Mouse (Mus musculus) myocyte (in vitro differentiated cells): ENCODE data around the gene Wdfy1. TPM values are rescaled to one million over a fixed set of nuclear protein-coding genes. Genes with fewer than 3 reads are reported as not detected.

Source experiments
- H3K27me3 ChIP-seq: one replicate; pipeline ENCODE4 v1.6.1; 2011; ENCODE audit not compliant: control insufficient read depth, insufficient read depth, insufficient read length
- H3K36me3 ChIP-seq: one replicate; pipeline ENCODE4 v1.6.1; 2011; ENCODE audit not compliant: control insufficient read depth, insufficient read depth
- H3K4me2 ChIP-seq: one replicate; pipeline ENCODE4 v1.6.1; 2011; ENCODE audit warnings: low read depth, control low read depth
- H3K4me3 ChIP-seq: one replicate; pipeline ENCODE4 v1.5.1; 2011; ENCODE audit warnings: mild to moderate bottlenecking, control low read depth, moderate library complexity
- H3K79me2 ChIP-seq: one replicate; pipeline ENCODE4 v1.6.1; 2011; ENCODE audit not compliant: control insufficient read depth, insufficient read depth
- H3ac ChIP-seq: one replicate; pipeline ENCODE4 v1.6.1; 2011; ENCODE audit not compliant: control insufficient read depth, insufficient read length
- CEBPB ChIP-seq: IDR thresholded peaks from 2 replicates; pipeline ENCODE4 v1.6.1; 2011; ENCODE audit warnings: mild to moderate bottlenecking, moderate library complexity; ENCODE audit not compliant: poor library complexity, insufficient read depth, severe bottlenecking
- E2F4 ChIP-seq: IDR thresholded peaks from one replicate; pipeline ENCODE4 v1.6.1; 2011; ENCODE audit warnings: mild to moderate bottlenecking, control low read depth, moderate library complexity; ENCODE audit not compliant: insufficient read depth
- MAX ChIP-seq: IDR thresholded peaks from one replicate; pipeline ENCODE4 v1.6.1; 2011; ENCODE audit warnings: low read depth, mild to moderate bottlenecking, control low read depth
- MYOD1 ChIP-seq, 3 experiments: IDR thresholded peaks; one replicate each; pipeline ENCODE4 v1.6.1; 2011; ENCODE audit warnings: control low read depth in 2 of 3, low read depth in 2 of 3, mild to moderate bottlenecking in 2 of 3, moderate library complexity in 1 of 3; ENCODE audit not compliant: insufficient read length in 2 of 3, control insufficient read depth in 1 of 3
- MYOG ChIP-seq, 3 experiments: IDR thresholded peaks; one replicate each; pipeline ENCODE4 v1.6.1; 2011; ENCODE audit warnings: control low read depth in 2 of 3, low read depth in 2 of 3, mild to moderate bottlenecking in 2 of 3; ENCODE audit not compliant: insufficient read length in 2 of 3, control insufficient read depth in 1 of 3, insufficient read depth in 1 of 3
- POLR2A ChIP-seq: IDR thresholded peaks from one replicate; pipeline ENCODE4 v1.6.1; 2011; ENCODE audit warnings: low read depth, mild to moderate bottlenecking, control low read depth, moderate library complexity; ENCODE audit not compliant: insufficient read length
- POLR2AphosphoS2 ChIP-seq: IDR thresholded peaks from one replicate; pipeline ENCODE4 v1.6.1; 2011; ENCODE audit warnings: low read depth, control low read depth; ENCODE audit not compliant: insufficient read length
- REST ChIP-seq: IDR thresholded peaks from one replicate; pipeline ENCODE4 v1.6.1; 2011; ENCODE audit warnings: mild to moderate bottlenecking, control low read depth, moderate library complexity; ENCODE audit not compliant: insufficient read depth, insufficient read length
- SRF ChIP-seq: IDR thresholded peaks from one replicate; pipeline ENCODE4 v1.6.1; 2011; ENCODE audit warnings: low read depth; ENCODE audit not compliant: control insufficient read depth, insufficient read length
- TCF12 ChIP-seq: IDR thresholded peaks from one replicate; pipeline ENCODE4 v1.6.1; 2011; ENCODE audit warnings: mild to moderate bottlenecking, control low read depth; ENCODE audit not compliant: poor library complexity, insufficient read depth, severe bottlenecking
- TCF3 ChIP-seq: IDR thresholded peaks from one replicate; pipeline ENCODE4 v1.6.1; 2011; ENCODE audit warnings: low read depth, control low read depth; ENCODE audit not compliant: insufficient read length
- USF1 ChIP-seq: IDR thresholded peaks from one replicate; pipeline ENCODE4 v1.6.1; 2011; ENCODE audit warnings: low read depth, mild to moderate bottlenecking, control low read depth, moderate library complexity
- polyA plus RNA-seq: library from polyadenylated mRNA; unstranded; fragments of >200 nt; fragmentation: generic; extraction: Trizol; gene quantifications from one replicate; pipeline ENCODE4 v1.2.1, GENCODE M21; 2012; ENCODE audit warnings: missing spikeins

Gene Wdfy1
- polyA plus RNA-seq, 1 experiment: 28.6 TPM

DNA sequence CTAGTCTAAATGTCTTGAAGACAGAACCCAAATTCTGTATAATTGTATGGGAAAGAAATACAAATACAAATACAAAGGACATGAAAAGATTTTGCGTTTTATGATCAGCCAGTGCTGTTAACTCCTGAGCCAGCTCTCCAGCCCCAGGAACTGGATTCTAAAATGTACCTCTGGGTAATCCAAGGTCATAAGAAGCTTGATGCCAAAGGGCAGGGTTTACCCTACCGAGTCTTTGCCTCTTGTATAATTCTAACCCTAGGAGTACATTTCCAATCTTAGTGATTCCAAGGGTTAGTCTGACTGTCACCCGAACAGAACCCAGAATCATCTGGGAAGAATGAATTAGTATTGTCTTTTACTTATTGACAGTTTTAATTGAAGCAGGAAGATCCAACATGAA, 39.5 kb upstream of the Wdfy1 start:
- Histone ChIP-seq H3ac (no peak overlapping the region), H3K4me2 (no peak overlapping the region), H3K4me3 (no peak overlapping the region), H3K36me3 (no peaks in the 10 kb centered on the region), H3K79me2 (no peaks in the 10 kb centered on the region), H3K27me3 (no peaks in the 10 kb centered on the region)
- TF ChIP-seq POLR2AphosphoS2 (no peak), TCF12 (no peak), TCF3 (no peak), MYOG (IDR thresholded peaks at IDR 0.05; ENCODE audit: control insufficient read depth in 1 of 3, insufficient read depth in 1 of 3, insufficient read length in 2 of 3, low read depth in 2 of 3) (no peak), MAX (no peak), MYOD1 (IDR thresholded peaks at IDR 0.05; ENCODE audit: control insufficient read depth in 1 of 3, insufficient read length in 2 of 3, low read depth in 2 of 3) (no peak), USF1 (no peak), CEBPB (no peak), REST (no peak), SRF (no peak), POLR2A (no peak), E2F4 (no peak)

- H3K4me3 ChIP-seq: no peak overlapping the region
- H3K36me3 ChIP-seq: no peaks in the 10 kb centered on the region
- H3K4me2 ChIP-seq: no peak overlapping the region
- H3K27me3 ChIP-seq: no peaks in the 10 kb centered on the region
- TF ChIP-seq SRF (no peak), E2F4 (no peak), MYOG (IDR thresholded peaks at IDR 0.05; ENCODE audit: control insufficient read depth in 1 of 3, insufficient read depth in 1 of 3, insufficient read length in 2 of 3, low read depth in 2 of 3) (no peak)
- H3K79me2 ChIP-seq: no peaks in the 10 kb centered on the region
- no peak overlapping the region for H3ac ChIP-seq
These were observed 33.5 kb upstream of the Wdfy1 start for GRCm38 (mm10) chr1:79809447-79809846.

DNA sequence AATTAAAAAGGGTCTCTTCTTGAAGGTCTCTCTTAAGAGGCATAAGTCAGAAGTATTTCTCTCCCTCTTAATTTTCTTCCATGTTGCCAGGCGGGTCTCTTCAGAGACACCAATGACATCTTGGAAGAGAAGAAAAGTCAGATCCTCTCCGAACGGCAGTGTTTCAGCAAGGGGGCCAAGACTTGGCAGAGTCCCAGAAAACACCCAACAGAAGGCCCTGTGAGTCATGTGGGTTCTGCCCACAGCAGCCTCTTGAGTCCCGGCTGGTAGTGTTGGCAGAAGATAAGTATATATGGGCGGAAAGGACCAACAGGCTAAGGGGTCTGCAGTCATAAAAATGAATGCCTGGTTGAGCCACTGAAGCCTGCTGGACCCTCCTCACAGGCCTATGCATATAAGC, 30.9 kb upstream of the Wdfy1 start:
- Histone ChIP-seq H3K4me3 (no peak overlapping the region), H3K79me2 (no peaks in the 10 kb centered on the region), H3K27me3 (no peaks in the 10 kb centered on the region), H3K4me2 (no peak overlapping the region), H3K36me3 (no peaks in the 10 kb centered on the region), H3ac (no peak overlapping the region)
- no peak for TF ChIP-seq POLR2A
- no peak for TF ChIP-seq USF1
- TF ChIP-seq SRF: no peak
- TF ChIP-seq TCF3: no peak
- TF ChIP-seq REST: no peak
- TF ChIP-seq MYOD1 (IDR thresholded peaks at IDR 0.05; ENCODE audit: control insufficient read depth in 1 of 3, insufficient read length in 2 of 3, low read depth in 2 of 3): no peak
- TF ChIP-seq POLR2AphosphoS2: no peak
- no peak for TF ChIP-seq CEBPB

- Histone ChIP-seq H3K79me2 (no peaks in the 10 kb centered on the region), H3K4me2 (no peak overlapping the region), H3K4me3 (no peak overlapping the region), H3K36me3 (no peaks in the 10 kb centered on the region), H3ac (no peak overlapping the region), H3K27me3 (no peaks in the 10 kb centered on the region)
- no peak for TF ChIP-seq TCF12
- TF ChIP-seq USF1: no peak
- no peak for TF ChIP-seq E2F4
- no peak for TF ChIP-seq SRF
- no peak for TF ChIP-seq MAX
- no peak for TF ChIP-seq POLR2A
- no peak for TF ChIP-seq MYOD1 (IDR thresholded peaks at IDR 0.05; ENCODE audit: control insufficient read depth in 1 of 3, insufficient read length in 2 of 3, low read depth in 2 of 3)
- no peak for TF ChIP-seq MYOG (IDR thresholded peaks at IDR 0.05; ENCODE audit: control insufficient read depth in 1 of 3, insufficient read depth in 1 of 3, insufficient read length in 2 of 3, low read depth in 2 of 3)
- TF ChIP-seq CEBPB: no peak
- TF ChIP-seq POLR2AphosphoS2: no peak
- TF ChIP-seq TCF3: no peak
- TF ChIP-seq REST: no peak
These were observed 27.7 kb upstream of the Wdfy1 start for GRCm38 (mm10) chr1:79803614-79804013.

GRCm38 (mm10) chr1:79802858-79803427, 27.0 kb upstream of the Wdfy1 start:
- TF ChIP-seq TCF3: no peak
- TF ChIP-seq MYOG (IDR thresholded peaks at IDR 0.05; ENCODE audit: control insufficient read depth in 1 of 3, insufficient read depth in 1 of 3, insufficient read length in 2 of 3, low read depth in 2 of 3): no peak
- no peak for TF ChIP-seq SRF
- TF ChIP-seq CEBPB: no peak
- H3K36me3 ChIP-seq: no peaks in the 10 kb centered on the region
- H3K27me3 ChIP-seq: no peaks in the 10 kb centered on the region
- no peak overlapping the region for H3ac ChIP-seq
- H3K79me2 ChIP-seq: no peaks in the 10 kb centered on the region
- no peak overlapping the region for H3K4me2 ChIP-seq
- no peak overlapping the region for H3K4me3 ChIP-seq
